Mouse (Mus musculus): ENCODE data around the gene Ube2v1.

DNA sequence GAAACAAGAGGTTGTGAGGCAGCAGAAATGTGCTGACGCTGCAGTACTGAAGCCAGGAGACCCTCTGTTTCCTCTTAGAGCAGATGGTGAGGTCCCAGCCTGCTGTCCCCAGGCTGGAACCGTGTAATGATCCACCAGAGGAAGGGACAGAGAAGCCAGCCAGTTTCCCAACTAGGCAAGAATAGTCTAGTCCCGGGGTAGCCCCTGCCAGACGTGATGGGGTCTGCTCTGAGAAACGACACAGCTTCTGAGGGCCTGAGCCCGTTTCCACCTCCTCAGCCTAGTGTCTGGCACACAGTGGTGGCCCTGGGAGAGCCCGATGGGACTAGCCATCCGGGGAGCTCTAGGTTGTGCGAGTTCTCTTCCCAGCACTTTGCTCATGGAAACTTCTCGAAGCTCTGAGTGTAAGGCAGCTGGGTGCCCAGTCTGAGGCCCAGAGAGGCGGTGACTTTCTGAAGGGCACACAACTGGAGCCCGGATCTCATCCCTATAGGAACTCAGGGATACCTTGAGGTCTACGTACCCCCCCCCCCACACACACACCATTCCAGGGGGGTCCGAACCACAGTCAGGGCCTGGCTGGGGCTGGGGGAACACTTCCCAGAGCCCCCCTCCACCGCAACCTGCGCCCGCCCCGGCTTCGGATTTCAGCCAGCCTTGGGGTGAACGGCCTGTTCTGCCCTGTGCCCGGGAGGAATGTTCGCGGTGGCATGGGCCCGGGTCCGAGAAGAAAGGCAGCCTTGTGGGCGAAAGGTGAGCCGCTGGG, 35.0 kb downstream of the Ube2v1 start:
- TF ChIP-seq CTCF (conservative IDR thresholded peaks at IDR 0.05; ENCODE audit: low read length) (no peak), POU5F1 (IDR thresholded peaks at IDR 0.05; ENCODE audit: borderline replicate concordance, low read length) (no peak)

Data from E14TG2a.4 (cell line).